Mouse (Mus musculus): ENCODE data around the gene Ankra2. TPM values are rescaled to one million over a fixed set of nuclear protein-coding genes. Genes with fewer than 3 reads are reported as not detected.
A peak's percentile ranks its signal among the peaks of the same experiment; 100 is the strongest.

The Ankra2 gene
- polyA plus RNA-seq, 1 experiment from 2014 or later: 62.3 TPM

GRCm38 (mm10) chr13:98298833-98299758, 36.2 kb downstream of the Ankra2 start:
- Histone ChIP-seq H3K27ac (peak overlapping the region; percentile 48; the same call in 1 of the 2 replicates), H3K4me1 (replicated peaks) (0 out of 2 replicates have a peak, but pooled peaks cover 3% of the 10 kb centered on the region), H3K4me3 (0 out of 2 replicates have a peak overlapping the region, but pooled peaks have one; percentile 8), H3K27me3 (no peaks in the 10 kb centered on the region), H3K9me3 (no peaks in the 10 kb centered on the region), H3K9ac (no peak overlapping the region), H3K4me2 (peak overlapping the region; percentile 35), H3K36me3 (no peaks in the 10 kb centered on the region)
- WGBS: 53% methylated on average over 21 of the region's 21 CpGs
- ATAC-seq (ENCODE audit: low FRiP score): peak; percentile 80

GRCm38 (mm10) chr13:98305257-98305656, 42.4 kb downstream of the Ankra2 start:
- no peak for ATAC-seq (ENCODE audit: low FRiP score)
- Histone ChIP-seq H3K27me3 (no peaks in the 10 kb centered on the region), H3K4me2 (no peak overlapping the region), H3K9ac (no peak overlapping the region), H3K4me1 (replicated peaks) (no peaks in the 10 kb centered on the region; the same call in 1 of the 2 replicates), H3K36me3 (peaks cover 25% of the 10 kb centered on the region), H3K27ac (no peak overlapping the region), H3K9me3 (no peaks in the 10 kb centered on the region), H3K4me3 (no peak overlapping the region)
- 89% methylated on average over 9 of the region's 9 CpGs for WGBS

- H3K36me3 ChIP-seq: peaks cover 36% of the 10 kb centered on the region
- 37% methylated on average over 5 of the region's 5 CpGs for WGBS
- no peaks in the 10 kb centered on the region for H3K9me3 ChIP-seq
- H3K9ac ChIP-seq: no peak overlapping the region
- H3K4me2 ChIP-seq: no peak overlapping the region
- ATAC-seq (ENCODE audit: low FRiP score): 0 out of 2 replicates have a peak, but pooled peaks have one; percentile 24
- H3K27me3 ChIP-seq: no peaks in the 10 kb centered on the region
- H3K27ac ChIP-seq: peak overlapping the region; percentile 52
- no peaks in the 10 kb centered on the region; the same call in 1 of the 2 replicates for H3K4me1 ChIP-seq (replicated peaks)
- H3K4me3 ChIP-seq: no peak overlapping the region
These were observed 43.5 kb downstream of the Ankra2 start for GRCm38 (mm10) chr13:98306393-98306792.

- Histone ChIP-seq H3K27ac (no peak overlapping the region), H3K27me3 (no peaks in the 10 kb centered on the region), H3K4me3 (no peak overlapping the region), H3K9me3 (no peaks in the 10 kb centered on the region), H3K4me2 (no peak overlapping the region), H3K4me1 (replicated peaks) (no peaks in the 10 kb centered on the region; the same call in 1 of the 2 replicates), H3K9ac (no peak overlapping the region), H3K36me3 (peaks cover 42% of the 10 kb centered on the region)
- WGBS: 60% methylated on average over 14 of the region's 14 CpGs
- ATAC-seq (ENCODE audit: low FRiP score): no peak
These were observed 44.1 kb downstream of the Ankra2 start for GRCm38 (mm10) chr13:98306852-98307475.

GRCm38 (mm10) chr13:98308004-98308403, 45.1 kb downstream of the Ankra2 start:
- H3K36me3 ChIP-seq: peaks cover 51% of the 10 kb centered on the region
- H3K4me2 ChIP-seq: no peak overlapping the region

GRCm38 (mm10) chr13:98308724-98309123, 45.9 kb downstream of the Ankra2 start:
- Histone ChIP-seq H3K9me3 (no peaks in the 10 kb centered on the region), H3K9ac (no peak overlapping the region), H3K4me1 (replicated peaks) (peaks cover 2% of the 10 kb centered on the region; the same call in 1 of the 2 replicates), H3K27ac (no peak overlapping the region), H3K4me3 (no peak overlapping the region), H3K27me3 (no peaks in the 10 kb centered on the region), H3K4me2 (no peak overlapping the region), H3K36me3 (peaks cover 58% of the 10 kb centered on the region)
- ATAC-seq (ENCODE audit: low FRiP score): no peak
- WGBS: 90% methylated on average over 4 of the region's 4 CpGs

More at GRCm38 (mm10) chr13:98308004-98308403, 45.1 kb downstream of the Ankra2 start:
- Histone ChIP-seq H3K9ac (no peak overlapping the region), H3K27me3 (no peaks in the 10 kb centered on the region), H3K4me1 (replicated peaks) (no peaks in the 10 kb centered on the region; the same call in 1 of the 2 replicates), H3K4me3 (no peak overlapping the region), H3K9me3 (no peaks in the 10 kb centered on the region), H3K27ac (no peak overlapping the region)
- ATAC-seq (ENCODE audit: low FRiP score): no peak
- WGBS: 86% methylated on average over 5 of the region's 5 CpGs

- ATAC-seq (ENCODE audit: low FRiP score): no peak
- H3K36me3 ChIP-seq: peaks cover 59% of the 10 kb centered on the region
- no peak overlapping the region for H3K9ac ChIP-seq
- H3K27me3 ChIP-seq: no peaks in the 10 kb centered on the region
- no peak overlapping the region for H3K27ac ChIP-seq
- WGBS: 98% methylated on average over 5 of the region's 5 CpGs
- H3K4me2 ChIP-seq: no peak overlapping the region
- H3K4me1 ChIP-seq (replicated peaks): peaks cover 21% of the 10 kb centered on the region
- H3K9me3 ChIP-seq: no peaks in the 10 kb centered on the region
- no peak overlapping the region for H3K4me3 ChIP-seq
These were observed 48.7 kb downstream of the Ankra2 start for GRCm38 (mm10) chr13:98311597-98311996.

GRCm38 (mm10) chr13:98313631-98314030, 50.8 kb downstream of the Ankra2 start:
- no peaks in the 10 kb centered on the region for H3K9me3 ChIP-seq
- H3K4me2 ChIP-seq: no peak overlapping the region
- no peak overlapping the region for H3K9ac ChIP-seq
- H3K4me3 ChIP-seq: no peak overlapping the region
- peaks cover 25% of the 10 kb centered on the region for H3K4me1 ChIP-seq (replicated peaks)
- no peak overlapping the region for H3K27ac ChIP-seq
- WGBS: 78% methylated on average over 7 of the region's 7 CpGs
- H3K36me3 ChIP-seq: peaks cover 47% of the 10 kb centered on the region
- H3K27me3 ChIP-seq: no peaks in the 10 kb centered on the region
- ATAC-seq (ENCODE audit: low FRiP score): no peak

GRCm38 (mm10) chr13:98315124-98315523, 52.2 kb downstream of the Ankra2 start:
- H3K27ac ChIP-seq: no peak overlapping the region

GRCm38 (mm10) chr13:98316140-98316479, 53.2 kb downstream of the Ankra2 start:
- Histone ChIP-seq H3K4me3 (peak overlapping the region; percentile 98), H3K4me2 (peak overlapping the region; percentile 76), H3K4me1 (replicated peaks) (peaks cover 25% of the 10 kb centered on the region), H3K27ac (peak overlapping the region; percentile 92), H3K36me3 (peaks cover 26% of the 10 kb centered on the region), H3K9ac (peak overlapping the region; percentile 95), H3K9me3 (no peaks in the 10 kb centered on the region), H3K27me3 (no peaks in the 10 kb centered on the region)
- whole genome bisulfite sequencing: under 1% methylated on average over 16 of the region's 17 CpGs
- ATAC-seq (ENCODE audit: low FRiP score): no peak

More at GRCm38 (mm10) chr13:98315124-98315523, 52.2 kb downstream of the Ankra2 start:
- Histone ChIP-seq H3K4me2 (peak overlapping the region; percentile 76), H3K9ac (no peak overlapping the region), H3K27me3 (no peaks in the 10 kb centered on the region), H3K36me3 (peaks cover 35% of the 10 kb centered on the region), H3K4me1 (replicated peaks) (peaks cover 25% of the 10 kb centered on the region), H3K4me3 (peak overlapping the region; percentile 4), H3K9me3 (no peaks in the 10 kb centered on the region)
- no peak for ATAC-seq (ENCODE audit: low FRiP score)
- WGBS: 86% methylated on average over 4 of the region's 4 CpGs

- H3K36me3 ChIP-seq: peaks cover 20% of the 10 kb centered on the region
- H3K4me3 ChIP-seq: peak within 1 kb of the TSS; percentile 98
- no peaks in the 10 kb centered on the region for H3K9me3 ChIP-seq
- peak within 1 kb of the TSS; percentile 95 for H3K9ac ChIP-seq
- H3K4me1 ChIP-seq (replicated peaks): peaks cover 25% of the 10 kb centered on the region
- H3K27me3 ChIP-seq: no peaks in the 10 kb centered on the region
- H3K27ac ChIP-seq: peak within 1 kb of the TSS; percentile 92
- peak; percentile 96 for ATAC-seq (ENCODE audit: low FRiP score)
- peak within 1 kb of the TSS; percentile 76 for H3K4me2 ChIP-seq
- under 1% methylated on average over 86 of the region's 90 CpGs for WGBS
These were observed 53.8 kb downstream of the Ankra2 start, which contains the start of gene Btf3 for GRCm38 (mm10) chr13:98316480-98317245. Btf3 (minus strand) TSS chr13:98317006.
